Mouse (Mus musculus) bone marrow macrophage, adult 2 months (primary cell): ENCODE measurements around the gene Dnajc9. TPM values are rescaled to one million over a fixed set of nuclear protein-coding genes. Genes with fewer than 3 reads are reported as not detected.

Experiments
- H3K27ac ChIP-seq: 2 replicates; pipeline ENCODE4 v1.5.1; 2012; ENCODE audit warnings: low read depth, low read length; ENCODE audit not compliant: insufficient read depth
- H3K4me1 ChIP-seq: 2 replicates; pipeline ENCODE4 v1.6.1; 2012; ENCODE audit warnings: low read length; ENCODE audit not compliant: control insufficient read depth, insufficient read depth
- H3K4me3 ChIP-seq: 2 replicates; pipeline ENCODE4 v1.5.1; 2012; ENCODE audit warnings: mild to moderate bottlenecking, low read length, moderate library complexity; ENCODE audit not compliant: insufficient read depth
- CTCF ChIP-seq: IDR thresholded peaks from 2 replicates; pipeline ENCODE4 v1.5.1; 2012; ENCODE audit warnings: low read depth, mild to moderate bottlenecking, low read length, moderate library complexity
- POLR2A ChIP-seq: IDR thresholded peaks from 2 replicates; pipeline ENCODE4 v1.6.1; 2012; ENCODE audit warnings: mild to moderate bottlenecking, low read depth, low read length, borderline replicate concordance
- polyA plus RNA-seq: library from polyadenylated mRNA; stranded (reverse); fragments of >200 nt; gene quantifications from 2 replicates; pipeline ENCODE4 v1.2.4, GENCODE M21; 2012; ENCODE audit not compliant: missing spikeins, insufficient read depth, insufficient read length

Dnajc9 gene
- polyA plus RNA-seq, 1 experiment: 49.4 TPM

DNA sequence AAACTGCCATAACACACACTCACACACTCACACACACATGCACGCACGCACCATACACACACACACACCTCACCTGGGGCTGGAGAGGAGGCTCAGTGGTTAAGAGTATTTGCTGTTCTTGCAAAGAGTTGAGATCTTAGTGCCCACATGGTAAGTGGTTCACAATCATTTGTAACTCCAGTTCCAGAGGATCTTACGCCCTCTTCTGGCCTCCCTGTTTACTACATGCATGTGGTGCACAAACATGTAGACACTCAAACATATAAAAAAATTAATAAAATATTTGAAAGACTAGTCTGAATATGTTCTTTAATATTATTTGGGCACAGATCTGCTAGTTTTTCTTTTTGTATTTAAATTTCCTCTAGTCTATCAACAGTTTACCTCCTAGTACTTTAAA, 20.4 kb downstream of the Dnajc9 start:
- Histone ChIP-seq H3K4me1 (peaks cover 22% of the 10 kb centered on the region), H3K27ac (no peak overlapping the region), H3K4me3 (no peak overlapping the region)
- TF ChIP-seq CTCF (no peak), POLR2A (no peak)

DNA sequence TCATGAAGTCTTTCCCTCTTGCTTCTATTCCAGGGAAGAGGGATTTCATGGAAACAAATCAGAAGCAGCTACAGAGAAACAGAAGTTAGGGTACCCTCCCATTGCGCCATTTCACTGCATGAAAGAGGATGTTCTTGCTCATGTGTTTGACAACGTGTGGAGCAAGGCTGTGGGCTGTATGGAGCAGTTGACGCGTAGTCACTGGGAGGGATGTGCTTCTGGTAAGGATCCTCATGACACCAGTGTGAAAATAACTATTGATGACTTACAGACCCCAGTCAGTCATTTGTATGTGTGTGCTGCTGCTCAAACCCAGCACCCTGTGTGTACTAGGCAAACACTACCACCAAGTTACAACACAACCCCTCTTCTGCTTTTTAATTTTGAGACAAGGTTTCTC, 25.5 kb downstream of the Dnajc9 start:
- Histone ChIP-seq H3K4me1 (peaks cover 9% of the 10 kb centered on the region), H3K27ac (no peak overlapping the region), H3K4me3 (no peak overlapping the region)
- TF ChIP-seq POLR2A (no peak), CTCF (no peak)

DNA sequence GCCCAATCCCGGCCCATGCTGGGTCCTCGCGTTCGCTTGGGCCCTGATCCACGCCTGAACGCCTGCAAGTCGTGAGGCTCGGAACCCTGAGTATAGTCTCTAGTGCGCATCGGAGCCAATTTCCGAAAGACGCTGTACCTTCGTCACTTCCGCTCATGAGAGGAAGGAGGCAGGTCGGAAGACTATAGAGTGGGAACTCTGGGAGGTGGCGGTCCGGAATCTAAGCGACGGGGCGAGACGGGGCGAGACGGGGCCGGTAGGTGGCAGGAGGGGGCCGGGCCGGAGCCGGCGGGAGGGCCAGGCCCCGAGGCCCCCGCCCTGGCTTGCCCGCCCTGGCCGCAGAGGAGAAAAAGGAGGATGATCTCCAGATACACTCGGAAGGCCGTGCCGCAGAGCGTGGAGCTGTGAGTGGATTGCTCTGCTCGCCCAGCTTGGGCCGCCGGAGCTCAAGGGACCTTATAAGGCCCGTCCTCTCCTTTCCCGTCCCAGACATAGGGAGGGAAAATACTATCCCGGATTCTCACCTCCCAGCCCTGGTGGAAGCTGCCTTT, 40.6 kb downstream of the Dnajc9 start, which contains the start of the genes Ecd and Fam149b:
Gene Ecd (minus strand): TSS at position 131 of the 551 bp plus-strand sequence.
Gene Fam149b (plus strand): TSS at position 172 of the 551 bp plus-strand sequence.
- Histone ChIP-seq H3K4me1 (peaks cover 6% of the 10 kb centered on the region), H3K4me3 (peak within 1 kb of the TSS; percentile 90), H3K27ac (peak within 1 kb of the TSS; percentile 70)
- TF ChIP-seq CTCF (no peak), POLR2A (no peak)

DNA sequence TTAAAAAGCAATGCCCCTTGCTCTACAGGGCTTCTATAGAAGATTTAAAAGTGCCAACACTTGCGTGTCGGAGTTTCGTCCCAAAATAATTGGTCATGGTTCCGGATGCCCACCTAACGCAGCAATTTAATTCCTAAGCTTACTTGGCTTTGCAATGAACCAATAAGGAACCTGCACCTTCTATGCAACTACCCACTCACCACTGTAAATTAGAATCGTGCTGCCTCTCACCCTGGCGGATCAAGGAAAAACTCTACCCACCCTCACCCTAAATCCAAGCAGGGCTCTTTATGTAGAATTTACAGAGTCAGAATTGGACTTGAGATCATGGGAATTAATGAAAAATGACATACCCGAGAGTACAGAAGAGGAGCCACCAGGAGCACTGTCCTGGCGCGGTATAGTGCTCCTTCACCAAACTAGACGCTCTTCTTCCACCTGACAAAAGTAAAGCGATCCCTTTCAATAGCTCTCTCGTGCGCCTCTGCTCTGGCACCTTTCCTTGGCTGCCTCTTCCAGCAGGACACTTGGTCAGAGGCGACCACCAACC, 41.2 kb downstream of the Dnajc9 start:
- H3K27ac ChIP-seq: peak overlapping the region; percentile 45
- TF ChIP-seq CTCF (no peak), POLR2A (no peak)

DNA sequence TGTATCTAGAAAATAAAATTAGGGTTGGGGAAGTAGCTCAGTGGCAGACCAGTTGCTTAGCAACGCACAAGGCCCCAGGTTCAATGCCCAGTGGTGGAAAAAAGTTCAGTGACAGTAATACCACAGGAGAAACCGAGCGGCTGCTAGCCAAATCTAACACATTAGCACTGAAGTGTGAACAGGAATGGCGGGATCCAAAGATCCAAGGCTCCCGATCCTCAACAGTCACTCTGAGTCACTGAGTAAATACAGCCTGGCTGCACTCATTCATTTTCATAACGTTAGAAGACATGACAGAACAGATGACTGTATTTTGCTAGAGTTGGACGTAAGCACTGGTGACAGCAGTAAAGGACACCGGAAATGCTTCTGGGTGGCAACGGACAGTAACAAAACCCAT, 42.8 kb downstream of the Dnajc9 start:
- Histone ChIP-seq H3K27ac (no peak overlapping the region), H3K4me1 (peaks cover 6% of the 10 kb centered on the region), H3K4me3 (no peak overlapping the region)
- no peak for TF ChIP-seq POLR2A
- TF ChIP-seq CTCF: no peak

More for the DNA sequence above, 41.2 kb downstream of the Dnajc9 start:
- Histone ChIP-seq H3K4me1 (peaks cover 6% of the 10 kb centered on the region), H3K4me3 (peak overlapping the region; percentile 85)

DNA sequence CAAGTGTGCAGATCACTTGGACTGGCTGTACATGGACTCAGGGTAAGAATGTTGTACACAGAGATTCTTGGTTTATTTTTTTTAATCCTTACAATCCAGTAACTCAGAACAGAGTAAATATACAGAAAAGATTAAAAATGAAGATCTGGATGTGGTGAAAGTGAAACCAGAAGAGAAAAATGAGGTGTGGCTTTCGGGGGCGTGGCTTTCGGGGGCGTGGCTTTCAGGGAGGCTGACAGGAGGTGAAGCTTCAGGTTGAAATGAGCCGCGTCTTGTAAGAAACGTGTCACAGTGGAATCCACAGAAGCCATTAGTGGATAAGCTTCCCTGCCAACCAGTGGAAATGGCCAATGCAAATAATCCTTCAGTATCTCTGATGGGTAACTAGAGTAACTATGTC, 47.8 kb downstream of the Dnajc9 start:
- Histone ChIP-seq H3K4me3 (no peak overlapping the region), H3K4me1 (no peaks in the 10 kb centered on the region)
- TF ChIP-seq POLR2A: no peak
- TF ChIP-seq CTCF: no peak

DNA sequence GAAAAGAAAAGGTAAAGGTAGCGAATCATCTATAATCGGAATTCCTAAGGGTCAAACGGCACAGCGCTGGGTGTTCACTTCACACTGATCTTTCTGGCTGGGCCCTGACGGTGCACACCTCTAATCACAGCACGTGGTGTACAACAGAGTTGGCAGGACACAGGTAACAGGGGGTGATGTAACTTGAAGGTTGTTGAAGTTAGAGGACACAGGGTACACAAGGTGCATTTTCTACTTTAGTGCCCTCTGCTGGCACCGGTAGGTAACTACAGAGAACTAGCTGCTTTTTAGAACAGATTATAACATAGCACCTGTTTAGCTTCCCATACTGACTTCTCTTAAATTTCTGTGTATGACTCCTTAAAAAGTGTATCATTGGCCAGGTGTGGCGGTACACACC, 48.6 kb downstream of the Dnajc9 start:
- Histone ChIP-seq H3K4me1 (no peaks in the 10 kb centered on the region), H3K27ac (no peak overlapping the region), H3K4me3 (no peak overlapping the region)
- TF ChIP-seq CTCF (peak; percentile 64), POLR2A (no peak)

More for the DNA sequence above, 47.8 kb downstream of the Dnajc9 start:
- no peak overlapping the region for H3K27ac ChIP-seq

DNA sequence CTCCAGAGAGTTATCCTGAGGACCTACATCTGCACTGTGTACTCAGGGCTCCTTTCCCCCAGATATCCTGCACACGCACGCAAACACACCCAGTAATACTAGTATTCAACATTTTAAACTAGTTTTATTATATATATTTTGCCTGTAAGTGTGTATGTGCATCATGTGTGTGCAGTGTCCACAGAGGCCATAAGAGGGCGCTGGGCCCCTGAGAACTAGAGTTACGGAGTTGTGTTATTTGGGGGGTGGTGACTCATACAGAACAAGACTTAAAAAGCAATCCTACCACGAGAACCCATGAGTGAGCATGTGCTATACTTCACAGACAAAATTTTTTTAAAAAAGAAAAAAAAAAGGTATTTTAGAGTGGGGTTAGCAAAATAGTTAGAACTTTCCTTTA, 49.3 kb downstream of the Dnajc9 start:
- no peak for TF ChIP-seq CTCF
- TF ChIP-seq POLR2A: no peak
- H3K4me1 ChIP-seq: no peaks in the 10 kb centered on the region
- no peak overlapping the region for H3K4me3 ChIP-seq
- H3K27ac ChIP-seq: no peak overlapping the region

Other genes starting within 250 kb of the Dnajc9 start
- 0.16 and 0.45 TPM in 2 replicates for gene Kcnk5, start 207.1 kb downstream of the Dnajc9 start, polyA plus RNA-seq
- not detected in 2 replicates for gene Kcnk16, start 119.7 kb downstream of the Dnajc9 start, polyA plus RNA-seq
- gene Nudt13, start 94.2 kb downstream of the Dnajc9 start, polyA plus RNA-seq: 35.8 and 36.6 TPM in 2 replicates
- gene Ecd, start 40.8 kb downstream of the Dnajc9 start, polyA plus RNA-seq: 25.0 and 29.4 TPM in 2 replicates
- 21.4 and 30.6 TPM in 2 replicates for gene Fam149b, start 40.7 kb downstream of the Dnajc9 start, polyA plus RNA-seq
- gene Mrps16, start 4.7 kb upstream of the Dnajc9 start, polyA plus RNA-seq: 37.0 and 37.5 TPM in 2 replicates
- gene Cfap70, start 63.3 kb upstream of the Dnajc9 start, polyA plus RNA-seq: not detected in 2 replicates
- 140 and 141 TPM in 2 replicates for gene Anxa7, start 91.2 kb upstream of the Dnajc9 start, polyA plus RNA-seq
- 1.9 and 2.4 TPM in 2 replicates for gene Mss51, start 108.0 kb upstream of the Dnajc9 start, polyA plus RNA-seq
- gene Ppp3cb, start 157.7 kb upstream of the Dnajc9 start, polyA plus RNA-seq: 52.1 and 56.8 TPM in 2 replicates